Mouse (Mus musculus): ENCODE results near the gene Dnal4. TPM values are rescaled to one million over a fixed set of nuclear protein-coding genes. Genes with fewer than 3 reads are reported as not detected.

Dnal4 gene
- polyA plus RNA-seq, 1 experiment from 2014 or later, result 43.0 TPM

DNA sequence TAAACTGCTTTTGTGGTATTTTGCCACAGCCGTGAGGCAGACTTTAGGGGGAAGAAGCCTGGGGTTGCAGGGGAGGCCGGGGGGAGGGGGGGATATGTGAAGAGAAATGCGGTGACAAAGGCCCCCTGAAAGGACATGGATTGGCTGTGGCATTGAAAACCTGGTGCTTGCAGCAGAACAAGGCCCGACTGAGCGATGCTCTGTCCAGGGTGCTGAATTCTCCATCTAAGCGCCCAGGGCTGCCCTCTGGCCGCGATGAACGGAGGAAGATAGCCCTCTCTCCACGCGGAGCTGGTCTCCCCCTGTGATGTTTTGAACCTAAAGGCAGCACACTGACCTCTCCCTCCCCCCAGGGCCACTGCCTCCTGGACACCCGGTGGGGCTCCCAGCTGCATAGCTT is 13.9 kb upstream of the Dnal4 start:
- H3K4me3 ChIP-seq (ENCODE audit: low read length), result no peak overlapping the region
- 2% methylated on average over 12 of the region's 12 CpGs for WGBS
- no peaks in the 10 kb centered on the region for H3K9me3 ChIP-seq (ENCODE audit: control insufficient read depth, low read length)
- no peak overlapping the region for H3K9ac ChIP-seq (ENCODE audit: low read depth, low read length)
- H3K27me3 ChIP-seq (replicated peaks; ENCODE audit: control insufficient read depth, insufficient read depth, low read length), result no peaks in the 10 kb centered on the region
- no peak overlapping the region for H3K4me2 ChIP-seq (ENCODE audit: low read depth, low read length)
- no peak for ATAC-seq
- no peaks in the 10 kb centered on the region for H3K4me1 ChIP-seq (ENCODE audit: control insufficient read depth, insufficient read depth, low read length)
- no peaks in the 10 kb centered on the region for H3K36me3 ChIP-seq (ENCODE audit: control insufficient read depth, insufficient read depth, low read length)
- no peak overlapping the region for H3K27ac ChIP-seq (ENCODE audit: low read length)

GRCm38 (mm10) chr15:79790905-79791304 is 13.3 kb upstream of the Dnal4 start:
- no peaks in the 10 kb centered on the region for H3K36me3 ChIP-seq (ENCODE audit: control insufficient read depth, insufficient read depth, low read length)
- no peaks in the 10 kb centered on the region for H3K27me3 ChIP-seq (replicated peaks; ENCODE audit: control insufficient read depth, insufficient read depth, low read length)
- no peak overlapping the region for H3K27ac ChIP-seq (ENCODE audit: low read length)
- 84% methylated on average over 6 of the region's 6 CpGs for WGBS
- H3K9me3 ChIP-seq (ENCODE audit: control insufficient read depth, low read length), result no peaks in the 10 kb centered on the region
- ATAC-seq, result no peak
- H3K4me3 ChIP-seq (ENCODE audit: low read length), result no peak overlapping the region
- no peaks in the 10 kb centered on the region for H3K4me1 ChIP-seq (ENCODE audit: control insufficient read depth, insufficient read depth, low read length)
- H3K9ac ChIP-seq (ENCODE audit: low read depth, low read length), result no peak overlapping the region
- H3K4me2 ChIP-seq (ENCODE audit: low read depth, low read length), result no peak overlapping the region

GRCm38 (mm10) chr15:79790111-79790510 is 12.5 kb upstream of the Dnal4 start:
- Histone ChIP-seq H3K9ac (ENCODE audit: low read depth, low read length) (no peak overlapping the region), H3K9me3 (ENCODE audit: control insufficient read depth, low read length) (no peaks in the 10 kb centered on the region), H3K27ac (ENCODE audit: low read length) (no peak overlapping the region), H3K4me1 (ENCODE audit: control insufficient read depth, insufficient read depth, low read length) (no peaks in the 10 kb centered on the region), H3K27me3 (replicated peaks; ENCODE audit: control insufficient read depth, insufficient read depth, low read length) (no peaks in the 10 kb centered on the region), H3K36me3 (ENCODE audit: control insufficient read depth, insufficient read depth, low read length) (no peaks in the 10 kb centered on the region), H3K4me2 (ENCODE audit: low read depth, low read length) (no peak overlapping the region), H3K4me3 (ENCODE audit: low read length) (no peak overlapping the region)
- 50% methylated on average over 8 of the region's 8 CpGs for WGBS
- ATAC-seq, result no peak

DNA sequence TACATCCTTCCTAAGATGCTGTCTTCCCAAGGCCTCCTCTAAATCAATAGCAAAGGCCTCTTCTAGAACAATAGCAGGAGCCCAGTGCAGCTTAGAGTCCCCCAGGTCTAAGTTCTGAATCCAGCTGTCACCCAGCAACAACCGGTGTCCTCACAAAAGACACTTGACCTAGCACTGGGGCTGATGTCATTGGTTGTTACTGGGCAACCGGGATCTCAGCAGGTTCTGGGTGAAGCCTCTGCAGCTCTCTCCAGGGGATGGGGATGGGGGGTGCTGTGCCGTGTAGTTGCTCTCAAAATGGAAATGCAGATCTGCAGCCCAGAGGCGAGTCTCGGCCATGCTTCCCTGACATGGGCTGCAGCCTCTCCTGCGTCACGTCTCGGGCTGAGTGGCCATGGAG is 10.2 kb upstream of the Dnal4 start:
- Histone ChIP-seq H3K4me2 (ENCODE audit: low read depth, low read length) (no peak overlapping the region), H3K36me3 (ENCODE audit: control insufficient read depth, insufficient read depth, low read length) (no peaks in the 10 kb centered on the region), H3K4me3 (ENCODE audit: low read length) (no peak overlapping the region), H3K27me3 (replicated peaks; ENCODE audit: control insufficient read depth, insufficient read depth, low read length) (no peaks in the 10 kb centered on the region), H3K9me3 (ENCODE audit: control insufficient read depth, low read length) (no peaks in the 10 kb centered on the region), H3K9ac (ENCODE audit: low read depth, low read length) (no peak overlapping the region), H3K27ac (ENCODE audit: low read length) (no peak overlapping the region), H3K4me1 (ENCODE audit: control insufficient read depth, insufficient read depth, low read length) (no peaks in the 10 kb centered on the region)
- no peak for ATAC-seq
- 61% methylated on average over 8 of the region's 8 CpGs for WGBS

- Histone ChIP-seq H3K36me3 (ENCODE audit: control insufficient read depth, insufficient read depth, low read length) (no peaks in the 10 kb centered on the region), H3K27ac (ENCODE audit: low read length) (no peak overlapping the region), H3K4me1 (ENCODE audit: control insufficient read depth, insufficient read depth, low read length) (no peaks in the 10 kb centered on the region), H3K9me3 (ENCODE audit: control insufficient read depth, low read length) (no peaks in the 10 kb centered on the region), H3K4me2 (ENCODE audit: low read depth, low read length) (no peak overlapping the region), H3K27me3 (replicated peaks; ENCODE audit: control insufficient read depth, insufficient read depth, low read length) (no peaks in the 10 kb centered on the region), H3K4me3 (ENCODE audit: low read length) (no peak overlapping the region), H3K9ac (ENCODE audit: low read depth, low read length) (no peak overlapping the region)
- no peak for ATAC-seq
- 69% methylated on average over 1 of the region's 1 CpGs for WGBS
Measured at GRCm38 (mm10) chr15:79785056-79785455, 7.4 kb upstream of the Dnal4 start.

DNA sequence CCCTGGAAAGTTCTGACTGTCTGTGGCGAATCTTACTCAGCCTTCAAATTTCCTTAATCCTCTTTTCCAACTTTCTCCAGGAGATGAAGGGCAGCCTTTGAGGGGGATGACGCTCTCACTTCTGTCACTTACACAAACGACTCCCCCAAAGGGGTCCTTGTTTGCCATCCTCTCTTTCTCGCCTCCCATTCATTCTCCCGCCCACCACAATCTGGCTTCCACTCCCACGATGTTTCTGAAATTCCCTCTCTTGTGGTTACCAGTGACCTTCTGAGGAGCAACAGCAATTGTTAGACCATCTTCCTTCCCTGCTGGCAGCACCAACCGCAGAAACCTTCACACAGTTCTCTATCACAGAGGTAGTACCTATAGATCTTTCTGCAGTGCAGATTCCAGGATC is 2.0 kb downstream of the Dnal4 start:
- 59% methylated on average over 7 of the region's 7 CpGs for WGBS
- ATAC-seq, result no peak
- Histone ChIP-seq H3K27me3 (replicated peaks; ENCODE audit: control insufficient read depth, insufficient read depth, low read length) (no peaks in the 10 kb centered on the region), H3K4me3 (ENCODE audit: low read length) (no peak overlapping the region), H3K4me1 (ENCODE audit: control insufficient read depth, insufficient read depth, low read length) (peaks cover 12% of the 10 kb centered on the region), H3K27ac (ENCODE audit: low read length) (no peak overlapping the region), H3K36me3 (ENCODE audit: control insufficient read depth, insufficient read depth, low read length) (no peaks in the 10 kb centered on the region), H3K4me2 (ENCODE audit: low read depth, low read length) (no peak overlapping the region), H3K9me3 (ENCODE audit: control insufficient read depth, low read length) (no peaks in the 10 kb centered on the region), H3K9ac (ENCODE audit: low read depth, low read length) (no peak overlapping the region)

GRCm38 (mm10) chr15:79774117-79775027 is 3.3 kb downstream of the Dnal4 start:
- ATAC-seq, result peak; percentile 99
- no peaks in the 10 kb centered on the region for H3K27me3 ChIP-seq (replicated peaks; ENCODE audit: control insufficient read depth, insufficient read depth, low read length)
- H3K27ac ChIP-seq (ENCODE audit: low read length), result peak overlapping the region; percentile 68
- peak overlapping the region; percentile 75 for H3K4me2 ChIP-seq (ENCODE audit: low read depth, low read length)
- H3K4me1 ChIP-seq (ENCODE audit: control insufficient read depth, insufficient read depth, low read length), result peaks cover 12% of the 10 kb centered on the region
- no peaks in the 10 kb centered on the region for H3K36me3 ChIP-seq (ENCODE audit: control insufficient read depth, insufficient read depth, low read length)
- H3K9me3 ChIP-seq (ENCODE audit: control insufficient read depth, low read length), result no peaks in the 10 kb centered on the region
- H3K4me3 ChIP-seq (ENCODE audit: low read length), result peak overlapping the region; percentile 89
- WGBS, result under 1% methylated on average over 50 of the region's 50 CpGs
- H3K9ac ChIP-seq (ENCODE audit: low read depth, low read length), result peak overlapping the region; percentile 87

GRCm38 (mm10) chr15:79770629-79771240 is 6.9 kb downstream of the Dnal4 start:
- Histone ChIP-seq H3K4me3 (ENCODE audit: low read length) (no peak overlapping the region), H3K9me3 (ENCODE audit: control insufficient read depth, low read length) (no peaks in the 10 kb centered on the region), H3K27me3 (replicated peaks; ENCODE audit: control insufficient read depth, insufficient read depth, low read length) (no peaks in the 10 kb centered on the region), H3K9ac (ENCODE audit: low read depth, low read length) (no peak overlapping the region), H3K4me2 (ENCODE audit: low read depth, low read length) (no peak overlapping the region), H3K36me3 (ENCODE audit: control insufficient read depth, insufficient read depth, low read length) (no peaks in the 10 kb centered on the region), H3K4me1 (ENCODE audit: control insufficient read depth, insufficient read depth, low read length) (peaks cover 12% of the 10 kb centered on the region), H3K27ac (ENCODE audit: low read length) (no peak overlapping the region)
- 76% methylated on average over 21 of the region's 21 CpGs for WGBS
- ATAC-seq, result no peak

GRCm38 (mm10) chr15:79768302-79768701 is 9.3 kb downstream of the Dnal4 start:
- Histone ChIP-seq H3K27me3 (replicated peaks; ENCODE audit: control insufficient read depth, insufficient read depth, low read length) (no peaks in the 10 kb centered on the region), H3K36me3 (ENCODE audit: control insufficient read depth, insufficient read depth, low read length) (no peaks in the 10 kb centered on the region), H3K4me1 (ENCODE audit: control insufficient read depth, insufficient read depth, low read length) (peaks cover 7% of the 10 kb centered on the region), H3K27ac (ENCODE audit: low read length) (no peak overlapping the region), H3K9ac (ENCODE audit: low read depth, low read length) (no peak overlapping the region), H3K4me2 (ENCODE audit: low read depth, low read length) (no peak overlapping the region), H3K9me3 (ENCODE audit: control insufficient read depth, low read length) (no peaks in the 10 kb centered on the region), H3K4me3 (ENCODE audit: low read length) (no peak overlapping the region)
- ATAC-seq, result no peak
- WGBS, result 70% methylated on average over 6 of the region's 6 CpGs
